Mouse (Mus musculus): ENCODE results near the gene Cpt1c.

DNA sequence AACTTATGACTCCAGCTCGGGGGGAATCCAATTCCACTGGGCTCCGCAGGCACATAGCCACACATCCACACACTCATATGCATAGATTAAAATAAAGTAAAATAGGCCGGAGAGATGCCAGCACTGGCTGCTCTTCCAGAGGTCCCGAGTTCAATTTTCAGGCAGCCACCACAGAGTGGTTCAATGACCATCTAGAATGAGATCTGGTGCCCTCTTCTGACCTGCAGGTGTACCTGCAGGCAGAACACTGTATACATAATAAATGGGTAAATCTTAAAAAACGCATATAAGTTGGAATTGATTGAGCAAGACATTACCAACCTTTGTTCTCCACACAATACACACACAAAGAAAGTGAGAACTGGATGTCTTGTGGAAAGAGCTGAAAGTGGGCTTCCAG is 19.0 kb downstream of the Cpt1c start:
- TF ChIP-seq CTCF (IDR thresholded peaks at IDR 0.05; ENCODE audit: extremely low read depth, insufficient read length, insufficient replicate concordance, low read depth, low read length) (peak; percentile 31; the same call in 1 of the 2 replicates), POLR2A (IDR thresholded peaks at IDR 0.05; ENCODE audit: low read depth, low read length) (no peak)
